Mouse (Mus musculus) adrenal gland, postnatal 14 days (tissue): ENCODE data around the gene Il21r. TPM values are rescaled to one million over a fixed set of nuclear protein-coding genes. Genes with fewer than 3 reads are reported as not detected.
A peak's percentile ranks its signal among the peaks of the same experiment; 100 is the strongest.

Experiments
- DNase-seq: peaks from one replicate; pipeline ENCODE4 v3.0.0; 2021; ENCODE audit warnings: mixed read lengths
- total RNA-seq: library from RNA; stranded (reverse); gene quantifications from 2 replicates; pipeline ENCODE4 v1.2.3, GENCODE M21; 2021

Gene Il21r
- total RNA-seq, 1 experiment from 2014 or later: 0.63 TPM

DNA sequence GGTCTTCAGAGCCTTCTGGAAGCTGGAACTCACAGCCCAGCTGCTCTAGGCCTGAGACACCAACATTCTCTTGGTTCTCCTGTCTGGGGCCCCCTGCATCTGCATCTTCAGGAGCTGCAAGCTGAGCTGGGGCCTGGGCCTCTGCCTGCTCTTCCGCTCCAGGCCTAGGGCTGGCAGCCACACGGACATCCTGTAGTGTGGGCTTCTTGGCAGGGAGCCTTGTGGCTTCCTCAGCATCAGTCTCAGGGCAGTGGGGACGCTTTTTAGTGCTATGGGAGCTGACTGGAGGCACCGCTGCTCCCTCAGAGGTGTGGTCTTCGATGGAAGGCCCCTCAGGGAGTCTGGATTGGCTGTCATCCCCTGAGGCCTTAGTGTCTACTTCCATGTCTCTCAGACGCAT is 40.7 kb downstream of the Il21r start:
- DNase-seq: peak; percentile 33

DNA sequence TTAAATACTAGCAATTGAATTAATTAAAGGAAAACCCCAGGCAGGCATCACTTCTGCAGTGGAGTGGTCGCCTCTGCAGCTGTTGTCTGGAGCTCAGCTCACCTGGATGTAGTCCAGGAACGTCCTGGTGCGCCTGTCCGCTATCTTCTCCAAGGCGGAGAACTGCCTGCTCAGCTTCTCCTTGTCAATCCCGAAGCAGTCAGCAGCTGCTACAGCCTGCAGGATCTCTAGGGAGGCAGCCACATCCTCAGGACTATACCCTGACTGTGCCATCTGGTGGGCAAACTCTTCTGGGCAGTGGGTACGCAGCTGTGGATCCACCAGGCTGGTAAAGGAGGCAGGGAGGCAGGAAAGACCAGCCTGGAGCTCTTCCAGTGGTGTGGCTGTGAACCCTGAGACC is 42.2 kb downstream of the Il21r start:
- DNase-seq: no peak

DNA sequence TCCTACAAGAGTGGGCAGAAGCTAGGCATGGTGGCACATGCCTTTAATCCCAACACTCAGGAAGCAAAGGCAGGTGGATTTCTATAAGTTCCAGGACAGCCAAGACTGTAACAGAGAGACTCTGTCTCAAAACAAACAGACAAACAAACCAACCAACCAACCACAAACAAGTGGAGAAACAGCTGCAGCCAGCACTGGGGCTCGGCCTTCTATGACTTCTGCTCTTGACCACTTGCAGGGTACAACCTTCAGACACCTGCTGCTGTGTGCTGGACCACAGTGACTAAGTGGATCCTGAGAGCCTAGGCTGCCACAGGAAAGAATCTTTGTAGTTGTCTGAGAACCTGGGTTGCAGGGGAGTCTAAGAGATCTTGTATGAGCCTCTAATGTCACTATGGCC is 45.8 kb downstream of the Il21r start:
- DNase-seq: no peak

DNA sequence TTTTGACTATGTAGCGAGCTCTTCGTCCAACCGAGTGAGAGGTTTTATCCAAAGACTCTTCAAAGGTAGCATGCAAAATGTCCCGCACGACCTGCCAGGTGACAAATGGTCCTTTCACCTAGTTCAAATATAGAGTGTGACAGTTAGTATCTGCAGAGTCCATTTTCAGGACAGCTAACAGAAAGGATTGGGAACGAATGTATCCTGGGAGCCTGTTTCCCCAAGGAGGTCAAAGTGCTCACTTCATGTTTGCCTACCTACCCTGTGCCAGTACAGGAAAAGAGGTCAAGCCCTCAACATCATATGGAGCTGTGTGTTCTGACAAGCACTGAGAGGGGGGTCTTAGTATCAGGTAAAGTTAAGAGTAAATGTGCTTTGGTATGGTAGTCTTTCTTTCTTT is 54.3 kb downstream of the Il21r start:
- DNase-seq: no peak

DNA sequence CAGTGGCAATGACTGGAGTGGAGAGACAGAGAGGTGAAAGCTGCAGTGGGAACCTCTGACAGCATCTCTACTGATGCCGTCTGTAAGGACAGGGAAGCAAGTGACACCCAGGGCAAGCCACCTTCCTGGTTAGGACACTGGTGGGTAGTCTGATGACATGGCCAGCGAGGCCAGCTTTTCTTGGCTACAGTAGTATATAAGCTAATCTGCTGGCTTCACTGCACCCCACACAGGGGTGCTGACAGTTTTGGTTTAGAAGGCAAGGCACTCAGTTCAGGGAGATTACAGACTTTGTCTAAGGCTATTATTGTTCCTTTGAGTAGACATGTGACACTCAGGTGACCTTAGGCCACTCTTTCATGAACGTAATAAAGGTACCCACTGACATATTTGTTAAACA is 60.4 kb downstream of the Il21r start:
- DNase-seq: no peak

DNA sequence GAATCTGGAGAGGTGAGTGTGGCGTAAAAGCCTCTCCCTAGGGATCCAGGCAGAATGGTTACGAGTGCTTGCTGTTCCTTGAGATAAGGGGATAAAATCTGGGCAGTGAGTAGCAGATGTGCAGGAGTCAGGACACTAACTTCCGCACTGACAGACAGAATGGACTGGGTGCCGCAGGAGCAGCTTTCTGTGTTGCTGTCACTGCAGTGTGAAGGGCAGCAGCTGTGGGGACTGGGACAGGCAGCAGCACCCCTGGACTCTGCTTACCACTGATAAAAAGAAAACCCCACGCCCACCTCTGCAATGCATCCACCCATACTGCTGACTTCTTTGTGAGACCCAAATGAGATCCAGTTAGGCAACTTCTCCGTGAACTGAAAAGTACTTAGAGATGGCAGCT is 67.6 kb downstream of the Il21r start:
- DNase-seq: no peak

DNA sequence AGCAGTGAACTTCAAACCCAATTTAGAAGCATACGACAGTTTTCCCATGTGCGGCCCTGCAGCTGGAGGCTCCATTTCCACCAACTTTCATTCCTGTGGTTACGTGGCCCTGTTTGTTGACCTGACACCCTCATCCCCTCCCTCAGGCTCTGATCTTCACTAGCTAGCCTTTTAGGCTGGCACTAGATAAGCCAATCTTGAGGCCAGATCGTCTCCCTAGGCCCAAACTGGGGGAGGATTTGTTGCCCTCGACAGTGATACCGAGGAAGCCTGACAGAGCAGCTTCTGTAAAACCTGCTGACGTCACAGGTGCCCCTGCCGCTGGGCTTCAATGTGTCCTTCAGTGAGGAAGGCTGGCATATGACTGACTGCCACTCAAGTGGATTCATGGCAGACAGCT is 68.2 kb downstream of the Il21r start:
- DNase-seq: peak; percentile 29

DNA sequence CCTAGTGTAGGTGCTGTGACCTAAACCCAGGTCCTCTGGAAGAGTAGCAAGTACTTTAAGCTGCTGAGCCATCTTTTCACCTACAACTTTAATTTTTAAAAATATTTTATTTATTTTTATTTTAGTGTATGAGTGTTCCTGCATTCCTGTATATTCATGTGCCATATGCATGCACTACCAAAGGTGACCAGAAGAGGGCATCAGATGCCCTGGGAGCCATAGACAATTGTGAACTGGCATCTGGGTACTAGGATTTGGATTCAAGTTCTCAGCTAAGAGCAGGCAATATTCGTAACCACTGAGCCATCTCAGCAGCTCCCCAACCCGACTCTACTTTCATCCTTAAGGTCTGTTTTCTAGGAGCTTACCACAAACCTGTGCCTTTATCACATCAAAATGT is 71.7 kb downstream of the Il21r start:
- DNase-seq: peak; percentile 54

DNA sequence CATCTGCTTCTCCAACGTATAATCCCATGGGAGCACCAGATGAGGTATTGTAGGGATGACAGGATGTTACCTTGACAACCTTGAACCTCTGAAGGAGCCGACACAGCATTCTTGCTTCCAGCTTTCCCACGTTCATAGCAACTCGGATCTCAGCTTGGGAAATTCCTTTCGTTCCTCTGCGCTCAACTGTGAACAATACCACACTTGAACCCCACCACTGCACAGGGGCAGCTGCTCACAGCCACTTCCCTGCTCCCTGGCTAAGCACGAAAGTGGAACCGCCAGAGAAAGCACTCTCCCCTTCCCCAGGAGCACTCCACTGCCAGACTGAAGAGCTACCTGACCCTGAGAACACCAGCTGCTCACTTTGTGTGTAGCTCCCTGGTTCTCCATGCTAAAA is 75.5 kb downstream of the Il21r start:
- DNase-seq: no peak

DNA sequence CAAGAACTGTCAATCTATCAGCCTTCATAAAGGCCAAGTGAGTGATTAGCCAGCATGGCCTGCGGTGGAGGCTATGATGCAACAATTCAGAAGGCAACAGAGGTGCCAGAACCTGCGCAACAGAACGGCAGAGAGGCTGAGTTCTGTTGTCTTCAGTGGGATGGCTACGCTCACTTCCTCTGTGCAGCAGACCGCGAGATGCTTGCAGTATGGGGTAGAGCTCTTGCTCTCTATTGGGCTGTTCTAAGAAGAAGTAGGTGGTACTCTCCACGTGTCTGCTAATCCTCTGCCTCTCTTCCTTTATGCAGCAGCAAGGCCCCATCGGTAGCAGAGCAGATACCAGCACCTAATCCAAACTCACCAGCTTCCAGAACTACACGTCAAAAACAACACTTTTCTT is 76.7 kb downstream of the Il21r start:
- DNase-seq: no peak

Other genes with a start within 250 kb of the Il21r start
- 4.0 and 4.5 TPM in 2 replicates for gene Kdm8, start 158.8 kb upstream of the Il21r start, total RNA-seq
- gene Nsmce1, start 111.8 kb upstream of the Il21r start, total RNA-seq: 43.3 and 44.6 TPM in 2 replicates
- gene Il4ra, start 51.3 kb upstream of the Il21r start, total RNA-seq: 51.5 and 62.0 TPM in 2 replicates
- gene Gtf3c1, start 104.4 kb downstream of the Il21r start, total RNA-seq: 61.0 and 66.2 TPM in 2 replicates
- 16.6 and 16.7 TPM in 2 replicates for gene D430042O09Rik, start 104.5 kb downstream of the Il21r start, total RNA-seq